Mouse (Mus musculus): ENCODE data around the gene Jak3.

The Jak3 gene

GRCm38 (mm10) chr8:71665331-71666130 lies 10.6 kb upstream of the Jak3 start:
- in situ Hi-C loops (cut with MboI): no loop called here

- in situ Hi-C loops (cut with MboI): no loop called here
Measured at GRCm38 (mm10) chr8:71666855-71667254, 9.2 kb upstream of the Jak3 start.

DNA sequence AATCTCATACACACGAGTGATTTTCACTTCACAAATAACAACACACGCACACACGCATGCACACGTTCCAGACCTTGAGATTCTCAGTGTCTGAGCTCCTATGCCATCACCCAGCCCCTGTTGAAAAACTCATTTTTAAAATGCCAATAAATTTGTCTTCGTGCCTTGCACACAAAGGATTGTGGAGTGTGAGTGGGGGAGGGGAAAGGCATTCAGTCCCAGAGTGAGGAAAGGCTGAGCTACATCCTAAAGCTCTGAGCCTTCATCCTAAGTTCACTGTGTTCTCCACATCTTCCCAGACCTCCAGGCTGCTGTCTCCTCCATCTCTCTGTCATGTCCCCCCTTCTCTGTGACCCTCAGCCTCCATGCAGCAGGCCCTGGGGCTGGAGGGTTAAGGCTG lies 8.8 kb upstream of the Jak3 start:
- in situ Hi-C loops (cut with MboI): no loop called here

GRCm38 (mm10) chr8:71668220-71668975 lies 7.7 kb upstream of the Jak3 start:
- in situ Hi-C loops (cut with MboI): no loop called here

GRCm38 (mm10) chr8:71670198-71670597 lies 5.9 kb upstream of the Jak3 start:
- in situ Hi-C loops (cut with MboI): no loop called here

DNA sequence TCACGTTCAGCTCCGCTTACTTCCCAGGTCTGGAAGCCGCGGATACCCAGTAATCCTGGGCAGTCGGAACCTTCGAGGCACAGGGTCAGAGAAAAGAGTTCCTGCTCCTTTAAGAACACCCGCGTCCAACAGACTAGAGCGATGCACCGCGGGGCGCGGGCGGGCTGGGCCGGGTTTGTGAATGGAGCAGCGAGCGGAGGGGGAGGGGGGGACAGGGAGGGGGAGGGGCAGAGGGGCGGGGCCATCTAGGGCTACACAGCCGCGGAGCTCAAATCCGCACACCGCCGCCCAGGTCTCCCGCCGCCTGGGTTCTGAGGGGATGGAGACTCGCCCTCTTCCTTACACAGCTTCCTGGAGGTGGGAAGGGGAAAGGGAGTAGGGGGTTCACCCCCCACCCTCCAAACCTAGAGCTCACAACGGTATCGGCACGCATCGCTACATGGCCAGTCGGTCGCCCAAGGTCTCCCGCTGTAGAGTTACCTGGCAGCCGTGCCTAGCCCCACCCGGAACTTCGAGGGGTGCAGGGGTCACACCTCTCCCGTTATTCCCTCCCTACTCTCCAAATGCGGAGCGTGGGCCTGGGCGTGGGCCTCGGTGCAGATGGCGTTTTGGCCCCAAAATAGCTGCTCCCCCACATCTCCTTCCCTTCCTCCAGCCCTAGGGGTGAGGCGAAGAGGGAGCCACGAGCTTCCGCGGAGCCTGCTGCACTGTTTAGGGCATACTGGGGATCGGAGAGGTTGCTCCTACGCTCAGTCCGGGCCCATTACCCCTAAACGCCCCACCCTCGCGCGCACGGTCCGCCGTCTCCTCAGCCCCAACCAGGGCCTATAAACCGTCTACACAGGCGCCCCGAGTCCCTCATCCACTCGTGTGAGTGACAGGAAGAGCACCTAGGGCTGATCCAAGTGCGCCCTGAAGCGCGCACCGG lies 5.2 kb upstream of the Jak3 start:
- in situ Hi-C loops (cut with MboI): no loop called here

DNA sequence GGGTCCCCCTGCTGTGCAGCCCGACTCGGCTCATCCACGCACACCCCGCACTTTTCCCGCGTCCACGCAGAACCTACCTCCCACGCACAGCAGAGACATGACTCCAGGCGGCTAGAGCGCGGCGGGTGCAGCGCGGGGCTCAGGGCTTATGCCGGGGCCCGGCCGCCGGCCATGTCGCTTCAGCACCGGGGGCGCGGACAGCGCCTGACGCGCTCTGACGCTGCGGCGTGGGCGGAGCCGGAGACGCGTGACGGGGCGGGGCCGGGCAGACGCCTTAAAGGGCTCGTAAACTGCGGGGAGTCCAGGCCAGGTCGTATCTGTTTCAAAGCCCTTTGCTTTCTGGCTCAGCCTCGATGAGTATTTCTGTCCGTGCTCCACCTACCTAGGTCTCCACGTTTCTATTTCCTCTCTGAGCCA lies 4.5 kb upstream of the Jak3 start, which contains the start of gene Unc13a:
Gene Unc13a (minus strand): TSS at position 209 of the 417 bp plus-strand sequence.
- in situ Hi-C loops (cut with MboI): no loop called here

DNA sequence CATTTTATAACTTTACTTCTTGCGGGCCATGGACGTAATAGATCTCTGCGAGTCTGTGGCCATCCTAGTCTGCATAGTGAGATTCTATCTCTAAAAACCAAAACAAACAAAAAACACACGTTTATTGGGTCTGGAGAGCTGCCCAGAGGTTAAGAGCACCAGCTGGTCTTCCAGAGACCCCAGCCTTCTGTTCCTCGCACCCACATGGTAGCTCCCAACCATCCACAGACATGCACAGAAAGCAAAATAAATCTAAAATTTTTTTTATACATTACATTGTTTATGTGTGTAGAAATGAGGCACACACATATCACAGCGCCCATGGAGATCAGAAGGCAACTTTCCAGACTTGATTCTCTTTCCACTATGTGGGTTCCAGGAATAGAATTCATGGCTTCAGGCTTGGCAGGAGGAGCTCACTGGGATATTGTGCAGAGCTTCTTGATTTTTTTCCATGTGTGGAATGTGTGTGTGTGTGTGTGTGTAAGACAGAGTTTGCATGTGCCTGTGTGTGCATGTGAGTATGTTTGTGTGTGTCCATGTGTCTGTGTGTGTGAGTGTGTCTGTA lies 3.8 kb upstream of the Jak3 start:
- in situ Hi-C loops (cut with MboI): no loop called here

DNA sequence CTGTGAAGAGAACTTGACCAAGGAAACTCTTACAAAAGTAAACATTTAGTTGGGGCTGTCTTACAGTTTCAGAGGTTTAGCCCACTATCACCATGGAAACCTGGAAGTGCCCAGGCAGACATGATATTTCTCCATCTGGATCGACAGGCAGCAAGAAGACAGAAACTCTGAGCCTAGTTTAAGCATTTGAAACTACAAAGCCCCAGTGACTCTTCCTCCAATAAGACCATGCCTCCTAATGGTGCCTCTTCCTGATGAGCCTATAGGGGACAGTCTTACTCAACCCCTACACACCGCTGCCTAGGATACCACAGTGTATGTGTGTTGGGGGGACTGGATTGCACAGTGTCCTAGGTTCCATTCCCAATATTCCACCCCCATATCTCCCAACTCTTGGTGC lies 2.0 kb upstream of the Jak3 start:
- in situ Hi-C loops (cut with MboI): no loop called here

GRCm38 (mm10) chr8:71675456-71676019 lies 558 bp upstream of the Jak3 start:
- in situ Hi-C loops (cut with MboI): no loop called here

DNA sequence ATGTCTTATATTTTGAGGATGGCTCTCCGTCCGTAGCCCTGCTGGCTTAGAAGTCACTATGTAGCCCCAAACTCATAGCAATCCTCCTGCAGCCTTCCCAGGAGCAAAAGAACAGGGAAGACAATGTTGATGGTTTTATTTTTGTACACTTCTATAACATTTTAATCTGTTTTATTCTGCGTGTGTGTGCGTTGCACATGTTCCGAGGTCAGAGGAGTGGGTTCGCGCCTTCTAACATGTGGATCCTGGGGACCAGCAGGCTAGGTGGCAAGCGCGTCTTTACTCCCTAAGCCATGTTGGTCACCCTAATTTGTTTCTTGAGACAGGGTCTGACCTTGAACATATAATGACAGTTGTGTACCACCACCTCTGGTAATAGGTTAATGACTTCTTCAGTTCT lies 707 bp downstream of the Jak3 start:
- in situ Hi-C loops (cut with MboI): no loop called here

DNA sequence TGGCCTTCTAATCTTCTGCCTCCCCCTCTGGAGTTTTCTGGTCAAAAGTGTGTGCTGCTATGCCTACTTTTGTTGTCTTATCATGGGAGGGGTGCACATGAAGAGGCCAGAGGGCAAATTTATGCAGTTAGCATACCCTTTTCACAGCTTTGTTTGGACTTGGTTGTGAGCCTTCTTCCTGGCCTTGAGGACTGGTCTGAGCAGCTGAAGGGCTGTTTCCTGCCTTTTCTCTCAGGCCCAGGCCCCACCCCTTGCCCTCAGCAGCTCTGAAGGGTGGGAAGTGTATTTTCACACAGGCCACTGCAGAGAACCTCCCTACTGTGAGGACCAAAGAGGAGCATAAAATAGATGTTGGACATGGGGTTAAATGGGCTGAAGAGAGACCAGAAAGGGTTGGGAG lies 1.5 kb downstream of the Jak3 start:
- in situ Hi-C loops (cut with MboI): no loop called here

GRCm38 (mm10) chr8:71678216-71678615 lies 2.1 kb downstream of the Jak3 start:
- in situ Hi-C loops (cut with MboI): no loop called here

DNA sequence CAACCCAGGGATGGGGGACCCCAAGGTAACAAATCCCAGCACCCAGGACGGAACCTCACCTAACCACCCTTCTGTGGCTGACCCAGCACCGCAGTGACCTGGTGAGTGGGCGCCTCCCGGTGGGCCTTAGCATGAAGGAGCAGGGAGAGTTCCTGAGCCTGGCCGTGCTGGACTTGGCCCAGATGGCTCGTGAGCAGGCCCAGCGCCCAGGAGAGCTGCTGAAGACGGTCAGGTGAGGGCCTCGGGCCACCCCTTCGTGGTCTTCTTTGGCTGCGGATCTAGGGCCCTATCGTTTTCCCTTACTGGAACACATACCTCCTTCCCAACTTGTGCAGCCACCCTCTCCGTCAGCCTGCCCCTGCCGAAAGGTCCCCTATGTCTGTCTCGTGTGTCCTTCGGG lies 3.0 kb downstream of the Jak3 start:
- in situ Hi-C loops (cut with MboI): no loop called here

GRCm38 (mm10) chr8:71679550-71680168 lies 3.6 kb downstream of the Jak3 start:
- in situ Hi-C loops (cut with MboI): no loop called here

- in situ Hi-C loops (cut with MboI): no loop called here
Measured at GRCm38 (mm10) chr8:71680471-71680870, 4.4 kb downstream of the Jak3 start.

DNA sequence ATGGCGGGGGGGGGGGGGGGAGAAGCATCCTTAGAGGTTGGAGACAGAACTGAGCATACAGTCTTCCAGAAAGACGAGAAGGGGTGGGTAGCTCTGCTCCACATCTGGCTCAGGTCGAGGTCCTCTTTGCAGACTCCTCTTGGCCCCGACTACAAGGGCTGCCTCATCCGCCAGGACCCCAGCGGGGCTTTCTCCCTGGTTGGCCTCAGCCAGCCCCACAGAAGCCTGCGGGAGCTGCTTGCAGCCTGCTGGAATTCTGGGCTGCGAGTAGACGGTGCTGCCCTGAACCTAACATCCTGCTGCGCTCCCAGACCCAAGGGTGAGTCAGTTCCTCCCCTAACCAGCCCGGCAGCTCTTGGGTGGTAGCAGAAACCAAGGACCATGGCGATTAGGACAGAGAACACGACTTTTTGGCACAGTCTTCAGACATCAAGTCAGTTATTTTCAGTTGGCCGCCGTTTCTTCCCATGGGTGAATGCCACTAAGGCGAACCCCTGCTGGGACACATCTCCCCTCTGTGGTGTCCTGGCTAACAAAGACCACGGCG lies 5.3 kb downstream of the Jak3 start:
- in situ Hi-C loops (cut with MboI): no loop called here

- in situ Hi-C loops (cut with MboI): no loop called here
Measured at GRCm38 (mm10) chr8:71682832-71683231, 6.7 kb downstream of the Jak3 start.

- in situ Hi-C loops (cut with MboI): no loop called here
Measured at GRCm38 (mm10) chr8:71684701-71685100, 8.6 kb downstream of the Jak3 start.

GRCm38 (mm10) chr8:71685573-71685972 lies 9.5 kb downstream of the Jak3 start:
- in situ Hi-C loops (cut with MboI): no loop called here

Measured in mature B cell (primary cell).